Mouse (Mus musculus) central nervous system, embryonic 11.5 days (tissue): ENCODE data around the gene Vmn2r98. TPM values are rescaled to one million over a fixed set of nuclear protein-coding genes. Genes with fewer than 3 reads are reported as not detected.

Source experiments
- polyA plus RNA-seq: library from polyadenylated mRNA; depleted of rRNA; stranded (reverse); fragments of >200 nt; gene quantifications from 2 replicates; pipeline ENCODE4 v1.2.3, GENCODE M21; 2012; rRNA removed

The Vmn2r98 gene
- polyA plus RNA-seq: not detected in 2 replicates

GRCm38 (mm10) chr17:19053160-19053559 lies at the start of gene Vmn2r98:
TSS of gene Vmn2r98 (plus strand) at chr17:19053460.

Other genes with a start within 250 kb of the Vmn2r98 start
- not detected in 2 replicates for gene Vmn2r97, start 139.2 kb upstream of the Vmn2r98 start, polyA plus RNA-seq